Mouse (Mus musculus) heart, adult 2 months (tissue): ENCODE data around the gene Cdc34.

ENCODE experiments used
- CTCF ChIP-seq: fragments of 200-600 bp; IDR thresholded peaks from 2 replicates; pipeline ENCODE4 v1.8.1; 2022; ENCODE audit warnings: antibody characterized with exemption, mild to moderate bottlenecking, moderate library complexity
- POLR2A ChIP-seq: fragments of 200-500 bp; IDR thresholded peaks from 2 replicates; pipeline ENCODE4 v1.6.1; 2011; ENCODE audit warnings: mild to moderate bottlenecking, low read depth, low read length, control low read depth; ENCODE audit not compliant: insufficient read depth

DNA sequence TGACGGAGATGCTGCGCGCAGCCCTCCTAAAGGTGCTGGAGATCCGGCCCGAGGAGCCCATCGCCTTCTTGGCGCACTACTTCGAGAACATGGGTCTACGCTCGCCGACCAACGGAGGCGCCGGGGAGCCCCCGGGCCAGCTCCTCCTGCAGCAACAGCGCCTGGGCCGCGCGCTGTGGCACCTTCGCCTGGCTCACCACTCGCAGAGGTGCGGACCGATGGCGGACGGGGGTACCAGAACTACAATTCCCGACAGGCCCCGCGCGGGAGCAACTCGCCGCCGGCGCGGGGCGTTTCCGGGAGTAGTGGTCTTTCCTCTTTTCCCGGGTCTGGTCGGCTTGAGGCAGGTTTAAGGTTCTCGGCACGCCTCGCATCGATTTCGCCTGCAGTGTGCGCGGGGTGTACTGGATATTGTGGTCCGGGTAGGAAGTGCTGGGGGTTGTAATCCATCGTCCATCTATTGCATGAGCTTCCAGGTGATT is 12.4 kb upstream of the Cdc34 start:
- TF ChIP-seq CTCF (no peak), POLR2A (no peak)
